Mouse (Mus musculus) kidney, embryonic 15.5 days (tissue): ENCODE data around the gene Iqgap2. TPM values are rescaled to one million over a fixed set of nuclear protein-coding genes. Genes with fewer than 3 reads are reported as not detected.

ENCODE experiments used
- ATAC-seq: fragments of 200-750 bp; cut with Nextera tagmentation; replicated peaks from 2 replicates; pipeline ENCODE4 v1.8.0; 2017; ENCODE audit warnings: moderate TSS enrichment; ENCODE audit not compliant: low FRiP score
- H3K27ac ChIP-seq: fragments of 300-500 bp; sonication (generic); 2 replicates; pipeline ENCODE4 v1.5.1; 2015; ENCODE audit warnings: mild to moderate bottlenecking, inconsistent platforms
- H3K27me3 ChIP-seq: fragments of 300-500 bp; sonication (generic); 2 replicates; pipeline ENCODE4 v1.6.1; 2015; ENCODE audit warnings: inconsistent platforms
- H3K36me3 ChIP-seq: fragments of 300-500 bp; sonication (generic); 2 replicates; pipeline ENCODE4 v1.6.1; 2015; ENCODE audit warnings: inconsistent platforms
- H3K4me1 ChIP-seq: fragments of 300-500 bp; sonication (generic); 2 replicates; pipeline ENCODE4 v1.6.1; 2015; ENCODE audit warnings: inconsistent platforms
- H3K4me2 ChIP-seq: fragments of 300-500 bp; sonication (generic); 2 replicates; pipeline ENCODE4 v1.6.1; 2015; ENCODE audit warnings: moderate library complexity, mild to moderate bottlenecking, inconsistent platforms
- H3K4me3 ChIP-seq: fragments of 300-500 bp; sonication (generic); replicated peaks from 2 replicates; pipeline ENCODE4 v1.5.1; 2015; ENCODE audit warnings: mild to moderate bottlenecking, inconsistent platforms
- H3K9ac ChIP-seq: fragments of 300-500 bp; sonication (generic); 2 replicates; pipeline ENCODE4 v1.6.1; 2015; ENCODE audit warnings: mild to moderate bottlenecking, inconsistent platforms
- H3K9me3 ChIP-seq: fragments of 300-500 bp; sonication (generic); replicated peaks from 2 replicates; pipeline ENCODE4 v1.6.1; 2016; ENCODE audit warnings: inconsistent platforms
- WGBS: fragments of 180-500 bp; shearing (Covaris S2); methylation state at CpG from one replicate; pipeline ENCODE4 v1.1.7; 2015; ENCODE audit warnings: mixed read lengths; 5-methylcytosine and 5-hydroxymethylcytosine counted together
- polyA plus RNA-seq: library from polyadenylated mRNA; unstranded; fragments of >200 nt; fragmentation: Nextera tagmentation; extraction: Ambion mirVana; gene quantifications from 2 replicates; pipeline ENCODE4 v1.2.1, GENCODE M21; 2015

Gene Iqgap2
- 10.1 and 10.6 TPM in 2 replicates for polyA plus RNA-seq

DNA sequence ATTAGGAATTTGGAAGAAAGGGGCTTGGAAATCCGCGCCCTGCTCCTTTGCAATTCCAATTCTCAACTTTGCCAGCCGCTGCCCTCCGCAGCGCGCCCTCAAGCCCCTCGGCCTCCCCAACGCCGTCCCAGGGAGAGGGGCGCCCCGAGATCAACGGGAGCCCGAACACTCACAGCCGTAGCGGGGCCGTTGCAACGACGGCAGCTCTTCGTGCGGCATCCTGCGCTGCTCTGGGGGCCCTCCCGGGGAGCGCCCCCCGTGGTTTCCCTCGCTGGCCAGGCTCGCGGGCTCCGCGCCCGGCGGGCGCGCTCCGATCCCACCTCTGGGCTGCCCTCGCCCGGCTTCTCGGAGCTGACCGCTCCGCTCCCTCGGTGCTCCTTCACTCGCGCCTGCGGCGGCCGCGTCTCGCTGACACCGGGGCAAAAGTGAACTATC is at the start of gene Iqgap2:
Gene Iqgap2 (minus strand): TSS at position 432 of the 435 bp plus-strand sequence.
- Histone ChIP-seq H3K36me3 (no peaks in the 10 kb centered on the region), H3K4me2 (peak within 1 kb of the TSS; percentile 99), H3K9me3 (no peaks in the 10 kb centered on the region), H3K27me3 (peaks cover 3% of the 10 kb centered on the region; the same call in 1 of the 2 replicates), H3K27ac (peak within 1 kb of the TSS; percentile 54), H3K9ac (peak within 1 kb of the TSS; percentile 66), H3K4me1 (peaks cover 21% of the 10 kb centered on the region), H3K4me3 (peak within 1 kb of the TSS; percentile 70)
- peak; percentile 78 for ATAC-seq
- WGBS = 0% methylated on average over 35 of the region's 48 CpGs

DNA sequence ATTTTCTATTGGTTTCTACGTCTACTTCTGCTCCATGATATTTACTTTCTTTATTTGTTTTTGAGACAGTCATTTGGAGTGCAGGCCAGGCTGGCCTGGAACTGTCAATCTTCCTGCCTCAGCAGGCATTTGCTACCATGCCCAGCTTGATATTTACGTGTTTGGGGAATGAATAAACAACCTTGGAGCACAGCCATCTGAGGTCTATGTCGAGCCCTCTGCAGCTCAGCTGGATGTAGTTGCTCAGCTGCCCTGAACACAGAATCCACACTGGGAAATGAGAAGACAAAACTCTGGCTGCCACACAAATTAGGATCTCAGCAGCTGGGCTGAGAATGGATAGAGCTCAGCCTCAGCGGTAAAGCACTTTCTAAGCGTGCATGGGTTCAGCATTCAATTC is 49.1 kb upstream of the Iqgap2 start:
- H3K36me3 ChIP-seq = no peaks in the 10 kb centered on the region
- no peaks in the 10 kb centered on the region for H3K9me3 ChIP-seq
- ATAC-seq = no peak
- no peaks in the 10 kb centered on the region for H3K27me3 ChIP-seq
- no peaks in the 10 kb centered on the region for H3K4me1 ChIP-seq
- H3K4me2 ChIP-seq = no peak overlapping the region
- no peak overlapping the region for H3K27ac ChIP-seq
- H3K9ac ChIP-seq = no peak overlapping the region
- WGBS = 69% methylated on average over 5 of the region's 5 CpGs
- H3K4me3 ChIP-seq = no peak overlapping the region

DNA sequence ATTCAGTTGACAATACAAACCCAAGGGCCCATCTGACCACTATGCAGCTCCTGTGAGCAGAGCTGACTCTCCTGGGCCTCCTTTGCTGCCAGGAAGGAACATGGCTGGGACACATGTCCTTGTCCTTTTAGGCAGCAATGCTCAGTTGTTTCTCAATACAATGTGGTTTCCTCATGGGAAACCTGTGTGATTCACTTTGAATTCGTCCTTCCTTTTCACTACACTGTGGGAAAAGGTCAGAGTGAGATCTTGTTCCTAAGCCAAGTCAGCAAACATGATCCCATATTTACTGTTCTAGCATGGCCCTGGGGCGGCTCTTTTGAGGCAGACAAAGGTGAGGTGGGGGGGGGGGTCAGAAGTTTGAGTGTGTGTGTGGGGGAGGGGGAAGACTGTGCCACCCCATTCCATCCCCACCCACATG is 32.5 kb upstream of the Iqgap2 start:
- Histone ChIP-seq H3K36me3 (no peaks in the 10 kb centered on the region), H3K9ac (no peak overlapping the region), H3K4me2 (no peak overlapping the region), H3K27me3 (no peaks in the 10 kb centered on the region), H3K27ac (no peak overlapping the region), H3K4me1 (no peaks in the 10 kb centered on the region), H3K9me3 (no peaks in the 10 kb centered on the region; the same call in 1 of the 2 replicates), H3K4me3 (no peak overlapping the region)
- no peak for ATAC-seq
- WGBS = 64% methylated on average over 2 of the region's 2 CpGs

DNA sequence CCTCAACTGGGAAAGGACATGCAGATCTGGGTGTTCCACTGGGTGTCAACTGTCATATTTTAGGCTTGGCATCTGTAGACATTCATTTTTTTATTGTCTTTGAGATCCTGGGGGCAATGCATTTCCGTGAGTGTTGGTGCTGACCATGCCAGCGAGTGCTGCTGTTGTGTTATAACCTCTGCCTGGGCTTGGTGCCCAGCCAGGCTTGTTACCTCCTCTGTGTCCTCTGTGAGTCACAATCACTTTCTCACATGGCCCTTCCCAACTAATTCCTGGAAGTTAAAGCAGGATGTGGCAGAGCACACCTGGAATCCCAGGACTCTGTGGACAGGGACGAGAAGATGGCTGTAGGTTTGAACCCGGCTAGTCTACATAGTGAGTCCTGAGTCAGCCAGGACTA is 30.9 kb upstream of the Iqgap2 start:
- 87% methylated on average over 4 of the region's 4 CpGs for WGBS
- no peak overlapping the region for H3K4me2 ChIP-seq
- H3K36me3 ChIP-seq = no peaks in the 10 kb centered on the region
- no peak for ATAC-seq
- H3K27ac ChIP-seq = no peak overlapping the region
- H3K4me1 ChIP-seq = no peaks in the 10 kb centered on the region
- H3K9me3 ChIP-seq = no peaks in the 10 kb centered on the region; the same call in 1 of the 2 replicates
- no peak overlapping the region for H3K4me3 ChIP-seq
- H3K27me3 ChIP-seq = no peaks in the 10 kb centered on the region
- no peak overlapping the region for H3K9ac ChIP-seq

DNA sequence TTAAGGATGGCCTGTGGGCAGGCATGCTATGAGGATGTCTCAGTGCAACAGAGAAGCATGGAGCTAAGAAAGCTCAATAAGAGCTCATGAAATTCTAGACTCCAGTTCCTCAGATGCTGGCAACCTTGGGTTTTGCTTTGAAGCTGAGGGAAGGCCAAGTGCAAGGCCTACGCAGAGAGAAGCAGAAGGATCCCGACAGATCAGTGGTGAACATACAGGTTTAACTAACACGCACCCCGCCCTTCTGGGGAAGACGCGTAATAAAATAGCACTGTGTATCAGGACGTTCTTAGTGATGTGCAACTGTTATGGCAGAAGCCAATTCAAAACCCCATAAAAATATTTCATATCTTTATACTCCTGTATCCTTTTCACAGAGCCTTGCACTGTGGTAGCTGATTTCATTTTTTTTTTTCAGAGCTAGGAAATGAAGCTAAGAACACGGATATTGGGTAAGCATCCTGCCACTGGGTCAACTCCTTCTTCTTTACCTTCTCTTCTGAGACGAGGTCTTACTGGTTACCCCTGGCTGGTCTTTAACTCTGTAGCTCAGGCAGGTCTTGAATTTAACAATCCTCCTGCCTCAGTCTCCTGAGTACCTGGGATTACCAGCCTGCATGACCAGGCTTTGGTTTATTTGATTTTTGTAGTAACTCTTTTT is 27.0 kb upstream of the Iqgap2 start:
- 89% methylated on average over 9 of the region's 9 CpGs for WGBS
- H3K4me3 ChIP-seq = no peak overlapping the region
- ATAC-seq = no peak

DNA sequence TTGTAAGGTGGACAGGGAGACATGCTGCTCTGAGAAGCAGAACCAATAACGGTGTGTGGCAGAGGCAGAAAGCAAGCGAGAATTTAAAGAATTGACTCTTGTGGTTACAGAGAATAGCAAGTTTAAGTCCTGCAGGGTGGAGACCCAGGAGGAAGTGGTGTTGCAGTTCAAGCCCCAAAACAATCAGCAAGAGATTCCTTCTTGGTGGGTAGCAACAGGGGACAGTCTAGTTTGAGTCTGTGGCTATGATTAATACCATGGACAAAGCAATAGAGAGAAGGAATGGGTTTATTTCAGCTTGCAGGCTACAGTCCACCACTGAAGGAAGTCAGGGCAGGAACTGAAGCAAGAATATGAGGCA is 21.3 kb upstream of the Iqgap2 start:
- ATAC-seq = no peak
- Histone ChIP-seq H3K9ac (no peak overlapping the region), H3K27me3 (no peaks in the 10 kb centered on the region), H3K4me1 (no peaks in the 10 kb centered on the region), H3K36me3 (no peaks in the 10 kb centered on the region), H3K9me3 (no peaks in the 10 kb centered on the region), H3K4me2 (no peak overlapping the region), H3K27ac (no peak overlapping the region), H3K4me3 (no peak overlapping the region)
- 83% methylated on average over 2 of the region's 2 CpGs for WGBS

More for the DNA sequence above, 27.0 kb upstream of the Iqgap2 start:
- Histone ChIP-seq H3K9ac (no peak overlapping the region), H3K27ac (no peak overlapping the region), H3K4me1 (no peaks in the 10 kb centered on the region), H3K9me3 (no peaks in the 10 kb centered on the region; the same call in 1 of the 2 replicates), H3K36me3 (no peaks in the 10 kb centered on the region), H3K27me3 (no peaks in the 10 kb centered on the region), H3K4me2 (no peak overlapping the region)

DNA sequence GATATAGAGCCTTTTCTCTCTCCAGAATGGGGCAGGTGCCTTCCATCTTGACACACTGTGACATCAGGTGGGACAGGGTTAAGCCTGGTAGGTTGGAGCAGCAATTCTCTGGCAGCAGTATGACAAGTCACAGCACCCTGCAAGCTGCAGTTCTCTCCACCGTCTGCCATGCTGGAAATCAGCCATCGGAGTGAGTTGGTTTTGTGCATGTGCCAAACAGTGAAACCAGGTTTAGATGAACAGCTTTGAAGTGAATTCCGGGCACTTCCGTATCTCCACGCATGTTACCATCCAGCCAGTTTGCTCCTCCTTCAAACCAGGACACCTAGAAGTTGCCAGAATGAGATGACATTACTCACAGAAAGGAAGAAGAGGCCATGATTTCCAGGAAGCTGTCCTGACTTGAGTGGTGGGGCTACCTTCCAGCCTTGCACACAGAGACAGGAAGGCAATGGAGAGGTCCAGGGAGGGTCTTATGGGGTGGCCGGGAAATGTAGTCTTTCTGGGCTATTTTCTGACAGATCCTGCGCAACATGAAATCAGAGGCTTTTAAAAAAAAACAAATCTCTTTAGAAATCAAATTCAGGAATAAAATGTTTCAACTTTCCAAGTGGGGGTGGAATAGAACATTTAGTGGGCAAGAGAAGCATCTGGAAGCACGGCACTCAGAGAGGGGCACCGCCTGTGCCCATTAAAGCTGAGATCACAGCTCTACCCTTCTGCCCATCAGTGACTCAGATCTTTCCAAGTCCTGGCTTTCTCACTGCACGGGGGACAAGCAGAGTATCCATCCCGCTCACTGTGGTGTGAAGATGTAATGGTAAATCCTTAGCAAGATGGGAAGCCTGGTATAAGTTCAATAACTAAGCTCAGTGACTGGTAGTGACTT is 20.7 kb upstream of the Iqgap2 start:
- no peaks in the 10 kb centered on the region for H3K9me3 ChIP-seq
- no peaks in the 10 kb centered on the region for H3K27me3 ChIP-seq
- H3K9ac ChIP-seq = no peak overlapping the region
- H3K4me2 ChIP-seq = no peak overlapping the region
- 84% methylated on average over 11 of the region's 11 CpGs for WGBS
- ATAC-seq = no peak
- no peak overlapping the region for H3K27ac ChIP-seq
- no peak overlapping the region for H3K4me3 ChIP-seq
- H3K4me1 ChIP-seq = no peaks in the 10 kb centered on the region
- no peaks in the 10 kb centered on the region for H3K36me3 ChIP-seq

DNA sequence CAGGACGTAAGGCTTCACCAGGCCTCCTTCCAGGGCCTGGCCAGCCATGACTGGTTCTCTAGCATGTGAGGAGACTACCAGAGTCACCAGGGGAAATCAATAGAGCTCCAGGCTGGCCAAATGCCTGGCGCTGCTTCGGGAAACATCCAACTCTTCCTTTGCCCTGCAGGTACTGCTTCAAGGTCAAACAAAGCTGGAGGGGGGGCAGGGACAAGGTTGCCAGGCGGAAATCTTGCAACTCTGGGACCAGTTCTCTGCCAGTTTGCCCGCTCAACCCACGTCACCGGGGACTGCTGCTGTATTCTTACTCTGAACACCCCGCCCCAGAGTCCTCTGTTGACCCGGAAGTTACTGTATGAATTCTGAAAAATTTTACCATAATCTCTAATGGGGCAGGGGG is 18.5 kb upstream of the Iqgap2 start:
- WGBS = 80% methylated on average over 9 of the region's 9 CpGs
- Histone ChIP-seq H3K4me3 (no peak overlapping the region), H3K9ac (no peak overlapping the region), H3K36me3 (no peaks in the 10 kb centered on the region), H3K27ac (no peak overlapping the region), H3K9me3 (no peaks in the 10 kb centered on the region), H3K27me3 (no peaks in the 10 kb centered on the region), H3K4me1 (no peaks in the 10 kb centered on the region), H3K4me2 (no peak overlapping the region)
- ATAC-seq = no peak

DNA sequence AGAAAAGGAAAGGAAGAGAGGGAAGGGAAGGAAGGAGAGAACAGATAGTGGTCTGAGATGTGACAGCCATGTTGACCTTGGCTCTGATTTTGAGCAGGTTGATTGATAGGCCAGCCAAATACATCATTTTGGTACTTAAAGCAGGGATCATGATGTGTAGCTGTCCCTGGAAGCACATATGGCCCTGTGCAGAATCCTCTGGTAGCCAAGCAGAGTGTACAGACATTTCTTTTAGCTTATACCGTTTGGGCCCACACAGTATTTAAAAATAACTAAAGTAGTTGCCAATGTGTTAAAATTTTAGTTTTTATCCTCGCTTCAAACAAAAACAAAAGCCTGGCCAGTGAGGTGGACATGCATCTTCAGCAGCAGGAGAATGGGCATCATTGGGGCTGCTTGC is 17.5 kb upstream of the Iqgap2 start:
- Histone ChIP-seq H3K9ac (no peak overlapping the region), H3K9me3 (no peaks in the 10 kb centered on the region), H3K4me1 (no peaks in the 10 kb centered on the region), H3K4me3 (no peak overlapping the region), H3K27me3 (no peaks in the 10 kb centered on the region), H3K27ac (no peak overlapping the region), H3K4me2 (no peak overlapping the region), H3K36me3 (no peaks in the 10 kb centered on the region)
- 83% methylated on average over 2 of the region's 2 CpGs for WGBS
- ATAC-seq = no peak

DNA sequence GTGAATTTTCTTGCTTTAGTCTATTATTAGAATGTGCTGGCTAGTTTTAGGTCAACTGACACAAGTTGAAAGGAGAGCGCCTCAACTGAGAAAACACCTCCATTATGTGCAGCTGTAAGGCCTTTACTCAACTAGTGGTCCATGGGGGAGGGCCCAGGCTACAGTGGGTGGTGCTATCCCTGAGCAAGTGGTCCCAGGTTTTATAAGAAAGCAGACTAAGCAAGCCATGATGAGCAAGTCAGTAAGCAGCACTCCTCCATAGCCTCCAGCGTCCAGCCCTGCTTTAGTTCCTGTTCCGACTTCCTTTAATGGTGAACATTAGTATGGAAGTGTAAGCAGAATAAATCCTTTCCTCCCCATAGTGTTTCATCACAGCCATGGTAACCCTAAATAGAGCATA is 11.0 kb upstream of the Iqgap2 start:
- no peak overlapping the region for H3K27ac ChIP-seq
- WGBS = 89% methylated on average over 3 of the region's 3 CpGs

DNA sequence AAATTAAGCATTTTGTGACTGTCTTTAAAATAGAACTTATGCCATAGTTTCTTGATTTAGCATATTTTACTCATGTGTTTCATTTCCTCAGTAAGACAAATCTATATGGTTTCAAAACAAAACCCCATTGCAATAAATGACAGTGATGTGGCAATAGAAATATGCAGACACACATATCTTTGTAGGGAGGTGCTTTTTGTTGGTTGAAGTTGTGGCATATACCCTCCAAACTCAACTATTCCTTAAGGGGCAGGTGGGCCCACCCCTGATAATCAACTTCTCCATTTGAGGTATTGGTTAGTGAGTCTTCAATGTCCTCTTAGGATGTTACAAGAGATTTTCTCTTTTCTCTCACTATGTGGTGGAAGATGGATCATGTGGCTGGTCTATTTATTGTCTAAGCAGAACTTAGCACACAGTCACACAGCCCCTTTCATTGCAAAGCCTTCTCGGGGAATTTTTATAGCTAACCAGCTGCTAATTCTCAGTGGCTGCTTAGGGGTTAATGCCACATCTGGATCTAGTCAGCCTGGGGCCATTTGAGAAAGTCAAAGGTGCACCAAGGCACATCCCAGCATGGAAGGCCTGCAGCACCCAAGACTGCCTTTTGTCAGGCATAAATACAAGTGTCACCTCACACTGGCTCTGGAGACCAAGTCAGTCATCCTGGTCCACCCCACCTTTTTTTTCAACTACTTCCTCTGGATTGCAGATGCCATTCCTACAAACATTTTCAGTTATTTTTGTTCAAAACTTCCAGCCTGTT is 8.3 kb upstream of the Iqgap2 start:
- no peak for ATAC-seq

More for the DNA sequence above, 11.0 kb upstream of the Iqgap2 start:
- H3K9ac ChIP-seq = no peak overlapping the region
- H3K4me2 ChIP-seq = no peak overlapping the region
- no peak for ATAC-seq
- no peaks in the 10 kb centered on the region for H3K9me3 ChIP-seq
- no peaks in the 10 kb centered on the region for H3K27me3 ChIP-seq
- no peaks in the 10 kb centered on the region for H3K4me1 ChIP-seq
- no peak overlapping the region for H3K4me3 ChIP-seq
- no peaks in the 10 kb centered on the region for H3K36me3 ChIP-seq

DNA sequence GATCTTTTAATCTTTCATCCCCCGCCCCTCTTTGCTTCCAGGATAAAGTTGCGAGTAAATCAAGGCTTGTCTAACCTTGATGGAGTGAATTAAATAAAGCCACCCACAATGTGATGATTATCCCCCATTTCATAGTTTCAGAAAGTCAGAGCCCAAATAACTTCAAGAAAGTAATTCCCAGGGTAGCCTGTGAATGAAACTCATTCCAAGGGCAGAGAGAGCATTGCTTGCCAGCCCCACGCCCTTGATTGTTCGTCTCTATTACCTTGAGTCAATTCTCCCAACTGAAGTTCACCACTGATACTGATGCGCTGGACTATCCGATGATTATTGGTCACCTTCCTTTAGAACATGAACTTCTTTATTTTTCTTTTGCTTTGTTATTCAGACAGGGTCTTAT is 4.8 kb upstream of the Iqgap2 start:
- no peaks in the 10 kb centered on the region for H3K36me3 ChIP-seq
- H3K4me1 ChIP-seq = peaks cover 10% of the 10 kb centered on the region
- no peak overlapping the region for H3K4me3 ChIP-seq
- WGBS = 89% methylated on average over 6 of the region's 6 CpGs
- no peak overlapping the region for H3K9ac ChIP-seq
- no peaks in the 10 kb centered on the region for H3K9me3 ChIP-seq
- no peak overlapping the region for H3K4me2 ChIP-seq
- no peak overlapping the region for H3K27ac ChIP-seq
- no peak for ATAC-seq
- H3K27me3 ChIP-seq = no peaks in the 10 kb centered on the region

More for the DNA sequence above, 8.3 kb upstream of the Iqgap2 start:
- no peaks in the 10 kb centered on the region for H3K9me3 ChIP-seq
- H3K36me3 ChIP-seq = no peaks in the 10 kb centered on the region
- H3K4me3 ChIP-seq = no peak overlapping the region
- no peaks in the 10 kb centered on the region for H3K4me1 ChIP-seq
- H3K27me3 ChIP-seq = no peaks in the 10 kb centered on the region
- no peak overlapping the region for H3K27ac ChIP-seq
- H3K4me2 ChIP-seq = no peak overlapping the region
- no peak overlapping the region for H3K9ac ChIP-seq
- WGBS = 55% methylated on average over 1 of the region's 1 CpGs
